Mouse (Mus musculus) kidney, adult 2 months (tissue): ENCODE results near the gene Evi2. TPM values are rescaled to one million over a fixed set of nuclear protein-coding genes. Genes with fewer than 3 reads are reported as not detected.

Experiments used
- DNase-seq: peaks from one replicate; pipeline ENCODE4 v3.0.0; 2021
- H3K27ac ChIP-seq: fragments of 200-500 bp; 2 replicates; pipeline ENCODE4 v1.5.1; 2012; ENCODE audit warnings: low read depth, low read length, control low read depth, inconsistent platforms; ENCODE audit not compliant: insufficient read depth
- H3K27me3 ChIP-seq: fragments of 200-500 bp; replicated peaks from 2 replicates; pipeline ENCODE4 v1.6.1; 2012; ENCODE audit warnings: mild to moderate bottlenecking, moderate library complexity, low read length, inconsistent platforms; ENCODE audit not compliant: control insufficient read depth, insufficient read depth
- H3K36me3 ChIP-seq: fragments of 200-500 bp; 2 replicates; pipeline ENCODE4 v1.6.1; 2012; ENCODE audit warnings: mild to moderate bottlenecking, moderate library complexity, low read length, inconsistent platforms; ENCODE audit not compliant: control insufficient read depth, insufficient read depth
- H3K4me1 ChIP-seq: fragments of 200-500 bp; 2 replicates; pipeline ENCODE4 v1.6.1; 2011; ENCODE audit warnings: low read length; ENCODE audit not compliant: control insufficient read depth, insufficient read depth
- H3K4me3 ChIP-seq: fragments of 200-500 bp; 2 replicates; pipeline ENCODE4 v1.5.1; 2011; ENCODE audit warnings: mild to moderate bottlenecking, low read depth, low read length, control low read depth; ENCODE audit not compliant: insufficient read depth
- CTCF ChIP-seq: fragments of 200-500 bp; conservative IDR thresholded peaks from 2 replicates; pipeline ENCODE4 v1.5.1; 2011; ENCODE audit warnings: low read depth, mild to moderate bottlenecking, control low read depth, low read length, moderate library complexity, mixed read lengths; ENCODE audit not compliant: insufficient read depth, insufficient read length
- POLR2A ChIP-seq: fragments of 200-500 bp; IDR thresholded peaks from one replicate; pipeline ENCODE4 v1.6.1; 2011; ENCODE audit warnings: low read depth, low read length, control low read depth
- WGBS: fragments of 180-500 bp; shearing (Covaris S2); methylation state at CpG from one replicate; pipeline ENCODE4 v1.1.7; 2018; 5-methylcytosine and 5-hydroxymethylcytosine counted together
- polyA plus RNA-seq: library from polyadenylated mRNA; depleted of rRNA; stranded (reverse); fragments of >200 nt; gene quantifications from 2 replicates; pipeline ENCODE4 v1.2.3, GENCODE M21; 2012

Gene Evi2
- polyA plus RNA-seq, 1 experiment: 0.30 TPM

DNA sequence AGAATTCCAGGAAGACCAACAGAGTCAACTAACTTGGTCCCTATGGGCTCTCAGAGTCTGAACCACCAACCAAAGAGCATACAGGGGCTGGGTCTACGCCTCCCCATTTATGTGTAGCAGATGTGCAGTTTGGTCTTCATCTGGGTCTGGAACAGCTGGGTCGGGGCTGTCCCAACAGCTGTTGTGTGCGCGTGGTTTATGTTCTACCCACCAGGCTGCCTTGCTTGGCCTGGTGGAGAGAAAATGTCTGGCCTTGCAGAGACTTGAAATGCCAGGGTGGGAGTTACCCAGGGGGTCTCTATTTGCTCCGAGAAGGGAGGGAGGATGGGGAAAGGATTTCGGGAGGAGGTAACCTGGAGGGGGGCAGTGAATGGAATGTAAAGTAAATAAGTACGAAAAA, 33.1 kb upstream of the Evi2 start:
- peaks cover 10% of the 10 kb centered on the region for H3K36me3 ChIP-seq
- WGBS: 91% methylated on average over 7 of the region's 7 CpGs

DNA sequence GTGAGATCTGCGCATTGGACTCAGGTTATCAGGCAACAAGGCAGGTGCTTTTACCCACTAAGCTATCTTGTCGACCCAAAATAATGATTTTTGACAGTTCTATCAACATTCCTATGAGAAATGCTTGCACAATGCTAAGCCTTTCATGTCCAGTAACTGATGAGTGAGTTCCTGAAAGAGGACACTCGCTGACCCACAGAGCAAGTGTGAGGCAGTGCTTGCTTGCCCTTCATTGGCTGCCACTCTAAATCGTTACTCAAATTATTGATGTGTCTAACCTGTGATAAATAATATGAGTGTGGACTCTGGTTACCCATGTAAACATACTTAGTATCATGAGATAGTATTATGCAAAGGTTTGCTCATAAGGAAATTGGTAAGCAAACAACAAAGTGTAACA, 30.1 kb upstream of the Evi2 start:
- no peak overlapping the region for H3K27ac ChIP-seq
- 92% methylated on average over 4 of the region's 4 CpGs for WGBS
- no peak for TF ChIP-seq CTCF
- TF ChIP-seq POLR2A: no peak
- no peaks in the 10 kb centered on the region for H3K4me1 ChIP-seq
- DNase-seq: no peak
- peaks cover 4% of the 10 kb centered on the region for H3K36me3 ChIP-seq
- no peak overlapping the region for H3K4me3 ChIP-seq
- no peaks in the 10 kb centered on the region for H3K27me3 ChIP-seq

More for the DNA sequence above, 33.1 kb upstream of the Evi2 start:
- no peak for DNase-seq
- Histone ChIP-seq H3K4me1 (no peaks in the 10 kb centered on the region), H3K27ac (no peak overlapping the region), H3K4me3 (no peak overlapping the region), H3K27me3 (no peaks in the 10 kb centered on the region)
- TF ChIP-seq POLR2A: no peak
- no peak for TF ChIP-seq CTCF

DNA sequence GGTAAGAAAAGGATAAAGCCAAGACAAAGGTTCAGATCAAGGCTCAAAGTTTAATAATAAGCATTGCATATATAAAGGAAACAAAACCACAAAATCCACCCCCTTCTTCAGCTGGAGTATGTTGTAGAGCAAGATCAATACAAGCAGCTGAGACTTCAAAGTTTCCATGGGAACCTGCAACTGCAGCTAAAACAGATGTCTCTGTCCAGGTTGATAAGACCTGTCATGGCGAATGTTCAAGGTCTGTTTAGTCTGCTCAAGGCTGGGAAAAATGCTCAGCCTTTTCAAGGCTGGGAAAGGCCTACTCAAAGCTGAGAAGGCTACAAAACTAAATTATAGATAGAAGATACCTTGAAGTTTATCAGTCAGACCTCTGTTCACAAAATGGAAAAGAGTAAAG, 22.2 kb upstream of the Evi2 start:
- Histone ChIP-seq H3K27me3 (no peaks in the 10 kb centered on the region), H3K4me1 (no peaks in the 10 kb centered on the region), H3K27ac (no peak overlapping the region), H3K36me3 (peaks cover 5% of the 10 kb centered on the region), H3K4me3 (no peak overlapping the region)
- 88% methylated on average over 1 of the region's 1 CpGs for WGBS
- TF ChIP-seq CTCF (no peak), POLR2A (no peak)
- DNase-seq: no peak

DNA sequence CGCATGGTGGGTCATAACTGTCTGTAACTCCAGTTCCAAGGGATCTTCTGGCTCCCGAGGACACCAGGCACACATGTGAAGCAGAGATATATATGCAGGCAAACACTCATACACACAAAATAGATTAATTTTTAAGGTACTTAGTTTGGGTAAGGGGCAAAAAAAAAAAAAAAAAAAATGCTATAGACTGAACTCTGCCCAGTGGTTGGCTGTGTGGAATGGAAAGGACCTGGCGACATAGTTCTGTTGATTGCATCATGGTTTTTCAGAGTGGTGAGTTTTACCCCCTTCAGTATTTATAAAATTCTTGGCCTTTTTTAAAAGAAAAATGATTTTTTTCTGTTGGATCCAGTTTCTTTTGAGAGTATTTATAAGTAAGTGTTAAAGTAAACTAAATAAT, 5.9 kb upstream of the Evi2 start:
- no peak for DNase-seq
- H3K36me3 ChIP-seq: no peaks in the 10 kb centered on the region; the same call in 1 of the 2 replicates
- TF ChIP-seq POLR2A (no peak), CTCF (no peak)
- no peak overlapping the region for H3K27ac ChIP-seq
- no peak overlapping the region for H3K4me3 ChIP-seq
- 0 out of 2 replicates have a peak, but pooled peaks cover 5% of the 10 kb centered on the region for H3K4me1 ChIP-seq
- H3K27me3 ChIP-seq: no peaks in the 10 kb centered on the region
- WGBS: 92% methylated on average over 3 of the region's 3 CpGs

DNA sequence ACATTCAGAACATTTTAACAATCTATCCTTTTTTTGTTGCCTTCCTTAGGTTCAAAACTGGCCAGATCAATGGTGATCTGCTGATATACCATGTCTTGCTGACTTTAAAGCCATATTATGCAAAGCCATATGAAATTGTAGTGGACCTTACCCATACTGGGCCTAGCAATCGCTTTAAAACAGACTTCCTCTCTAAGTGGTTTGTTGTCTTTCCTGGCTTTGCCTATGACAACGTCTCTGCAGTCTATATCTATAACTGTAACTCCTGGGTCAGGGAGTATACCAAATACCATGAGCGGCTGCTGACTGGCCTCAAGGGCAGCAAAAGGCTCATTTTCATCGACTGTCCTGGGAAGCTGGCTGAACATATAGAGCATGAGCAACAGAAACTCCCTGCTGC, 5.2 kb upstream of the Evi2 start:
- Histone ChIP-seq H3K27me3 (no peaks in the 10 kb centered on the region), H3K36me3 (no peaks in the 10 kb centered on the region; the same call in 1 of the 2 replicates), H3K27ac (no peak overlapping the region), H3K4me1 (0 out of 2 replicates have a peak, but pooled peaks cover 5% of the 10 kb centered on the region), H3K4me3 (no peak overlapping the region)
- TF ChIP-seq CTCF: no peak
- TF ChIP-seq POLR2A: no peak
- DNase-seq: no peak
- WGBS: 88% methylated on average over 4 of the region's 4 CpGs

DNA sequence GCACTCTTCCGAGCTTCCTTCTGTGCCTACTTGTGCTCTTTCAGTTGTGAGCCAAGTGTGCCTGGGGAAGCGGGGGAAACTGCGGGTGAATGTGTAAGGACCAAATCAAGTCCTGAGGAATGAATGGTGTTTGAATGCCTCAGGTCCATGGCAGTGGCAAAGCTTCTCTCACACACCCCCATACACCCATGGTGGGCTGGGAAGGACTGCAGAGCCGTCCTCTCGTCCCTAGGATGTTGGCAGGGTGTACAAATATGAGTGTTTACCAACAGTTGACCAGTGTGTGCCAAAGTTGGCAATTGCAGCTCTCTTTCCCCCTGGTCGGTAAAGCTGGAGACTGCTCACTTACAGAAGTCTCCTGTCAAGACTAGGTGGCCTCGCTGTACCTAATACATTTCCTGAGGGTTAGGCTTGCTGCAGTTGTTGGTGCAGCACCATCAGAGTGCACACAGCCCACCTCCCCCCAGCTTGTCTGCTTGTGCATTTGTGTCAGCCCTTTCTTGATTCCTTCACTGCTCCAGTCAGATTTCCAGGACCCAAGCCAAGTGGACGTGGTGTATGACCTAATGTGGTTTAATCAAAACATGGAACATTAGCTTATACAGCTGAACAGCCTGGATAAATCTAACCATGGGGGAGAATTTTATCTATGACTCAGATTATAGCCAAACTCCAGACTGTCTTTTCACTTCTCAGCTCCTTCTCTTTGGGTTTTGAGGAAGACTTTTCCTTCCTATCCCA, 3.7 kb upstream of the Evi2 start:
- no peaks in the 10 kb centered on the region; the same call in 1 of the 2 replicates for H3K36me3 ChIP-seq
- WGBS: 65% methylated on average over 8 of the region's 8 CpGs
- 0 out of 2 replicates have a peak, but pooled peaks cover 5% of the 10 kb centered on the region for H3K4me1 ChIP-seq
- TF ChIP-seq CTCF (no peak), POLR2A (no peak)
- no peaks in the 10 kb centered on the region for H3K27me3 ChIP-seq
- H3K27ac ChIP-seq: no peak overlapping the region
- DNase-seq: peak; percentile 25
- H3K4me3 ChIP-seq: no peak overlapping the region

DNA sequence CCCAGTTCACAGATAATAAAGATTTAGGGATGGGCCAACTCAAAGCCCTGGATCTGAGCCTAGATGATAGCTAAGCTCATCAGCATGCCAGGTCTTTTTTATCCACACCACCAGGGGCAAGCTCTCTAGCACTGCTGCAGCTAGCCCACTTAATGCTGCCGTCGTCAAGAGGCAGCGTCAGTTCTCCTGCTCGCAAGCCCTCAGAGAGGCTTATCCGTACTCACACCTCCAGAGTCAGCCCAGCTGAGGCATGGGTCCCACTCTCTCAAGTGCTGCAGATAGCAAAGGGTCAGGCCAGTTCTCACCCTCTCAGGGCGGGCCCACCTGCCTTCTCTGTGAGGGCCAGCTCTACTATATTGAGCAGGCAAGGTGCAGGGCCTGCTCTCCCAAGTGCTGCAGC, 2.9 kb upstream of the Evi2 start:
- H3K27ac ChIP-seq: no peak overlapping the region
- no peaks in the 10 kb centered on the region; the same call in 1 of the 2 replicates for H3K36me3 ChIP-seq
- no peak for TF ChIP-seq CTCF
- no peak for TF ChIP-seq POLR2A
- 92% methylated on average over 6 of the region's 6 CpGs for WGBS
- no peak for DNase-seq
- H3K4me3 ChIP-seq: no peak overlapping the region
- no peaks in the 10 kb centered on the region for H3K27me3 ChIP-seq
- 0 out of 2 replicates have a peak, but pooled peaks cover 5% of the 10 kb centered on the region for H3K4me1 ChIP-seq
